Mouse (Mus musculus) A20 (cell line): ENCODE data around the gene Nuak2.

ENCODE experiments used
- DNase-seq: peaks from one replicate; pipeline ENCODE4 v3.0.0-alpha.2; 2011; ENCODE audit warnings: low read depth, low spot score

The Nuak2 gene

GRCm38 (mm10) chr1:132351058-132351457, 35.1 kb downstream of the Nuak2 start:
- no peak for DNase-seq

GRCm38 (mm10) chr1:132353389-132353788, 37.5 kb downstream of the Nuak2 start:
- DNase-seq = no peak

- DNase-seq = no peak
Observed at GRCm38 (mm10) chr1:132354234-132354633, 38.3 kb downstream of the Nuak2 start.

GRCm38 (mm10) chr1:132355162-132355601, 39.3 kb downstream of the Nuak2 start:
- no peak for DNase-seq

GRCm38 (mm10) chr1:132355841-132356242, 39.9 kb downstream of the Nuak2 start:
- peak; percentile 77 for DNase-seq

- DNase-seq = no peak
Observed at GRCm38 (mm10) chr1:132356841-132357240, 40.9 kb downstream of the Nuak2 start.

GRCm38 (mm10) chr1:132361959-132362358, 46.0 kb downstream of the Nuak2 start:
- DNase-seq = no peak

GRCm38 (mm10) chr1:132364388-132364787, 48.5 kb downstream of the Nuak2 start:
- DNase-seq = no peak

- DNase-seq = no peak
Observed at GRCm38 (mm10) chr1:132364896-132365557, 49.1 kb downstream of the Nuak2 start.

GRCm38 (mm10) chr1:132365645-132366044, 49.7 kb downstream of the Nuak2 start:
- DNase-seq = no peak

GRCm38 (mm10) chr1:132366235-132366634, 50.3 kb downstream of the Nuak2 start:
- DNase-seq = no peak

- no peak for DNase-seq
Observed at GRCm38 (mm10) chr1:132366937-132367336, 51.0 kb downstream of the Nuak2 start.

GRCm38 (mm10) chr1:132367692-132368506, 52.0 kb downstream of the Nuak2 start:
- DNase-seq = peak; percentile 77

GRCm38 (mm10) chr1:132370681-132371173, 54.8 kb downstream of the Nuak2 start:
- peak; percentile 11 for DNase-seq

- no peak for DNase-seq
Observed at GRCm38 (mm10) chr1:132371298-132372081, 55.6 kb downstream of the Nuak2 start.

- no peak for DNase-seq
Observed at GRCm38 (mm10) chr1:132372354-132372753, 56.4 kb downstream of the Nuak2 start.

- DNase-seq = no peak
Observed at GRCm38 (mm10) chr1:132372896-132373534, 57.1 kb downstream of the Nuak2 start.

GRCm38 (mm10) chr1:132374140-132374872, 58.4 kb downstream of the Nuak2 start:
- DNase-seq = no peak

GRCm38 (mm10) chr1:132374873-132375244, 58.9 kb downstream of the Nuak2 start:
- DNase-seq = peak; percentile 12

GRCm38 (mm10) chr1:132375256-132375655, 59.3 kb downstream of the Nuak2 start:
- DNase-seq = no peak
